Mouse (Mus musculus): ENCODE data around the gene Mfsd4b4. TPM values are rescaled to one million over a fixed set of nuclear protein-coding genes. Genes with fewer than 3 reads are reported as not detected.
"Not testable (repeated sequence)": the region's sequence is repeated elsewhere in the genome, so short reads cannot be mapped to it uniquely, and the experiment has no call there.

Mfsd4b4 gene
- polyA plus RNA-seq (2011; ENCODE audit: insufficient read depth, insufficient read length, low replicate concordance, missing spikeins), result 0.85 and 1.1 TPM in 2 replicates

DNA sequence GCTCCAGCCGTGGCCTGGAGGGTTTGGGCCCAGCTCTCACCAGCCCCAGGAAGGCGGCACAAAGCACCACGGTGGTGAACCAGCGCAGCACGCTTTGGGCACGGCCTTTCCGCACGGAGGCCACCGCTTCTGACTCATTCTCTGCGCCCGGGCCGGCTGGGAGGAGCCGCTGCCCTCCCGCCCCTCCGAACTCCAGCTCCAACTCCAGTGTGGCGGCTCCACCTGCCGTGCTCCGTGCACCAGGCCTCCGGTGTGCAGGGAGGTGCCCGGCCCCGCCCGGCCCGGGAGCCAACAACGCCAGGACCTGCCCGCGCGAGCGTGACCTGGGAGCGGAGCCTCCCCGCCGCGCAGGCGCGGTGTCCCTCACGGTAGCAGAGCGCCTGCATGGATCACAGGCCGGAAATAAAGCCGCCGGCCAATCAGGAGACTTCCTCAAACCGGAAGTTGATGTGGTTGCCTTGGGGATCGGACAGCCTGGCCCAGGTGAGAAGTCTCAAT, at the start of gene Mfsd4b4:
Gene Mfsd4b4 (minus strand): TSS at position 365 of the 498 bp plus-strand sequence.
- peak; percentile 52; the same call in 1 of the 2 replicates for TF ChIP-seq POLR2A (IDR thresholded peaks at IDR 0.05; ENCODE audit: borderline replicate concordance, control insufficient read depth, low read depth, low read length)
- TF ChIP-seq CTCF (IDR thresholded peaks at IDR 0.05; ENCODE audit: control insufficient read depth, insufficient read depth, low read length), result no peak
- H3K4me3 ChIP-seq (replicated peaks; ENCODE audit: control insufficient read depth, low read depth, low read length), result peak within 1 kb of the TSS; percentile 78
- WGBS, result under 1% methylated on average over 41 of the region's 41 CpGs
- H3K27ac ChIP-seq (ENCODE audit: control insufficient read depth, insufficient read depth, low read depth, low read length, poor library complexity), result peak within 1 kb of the TSS; percentile 48
- no peaks in the 10 kb centered on the region for H3K4me1 ChIP-seq (ENCODE audit: control insufficient read depth, insufficient read depth, low read length)

DNA sequence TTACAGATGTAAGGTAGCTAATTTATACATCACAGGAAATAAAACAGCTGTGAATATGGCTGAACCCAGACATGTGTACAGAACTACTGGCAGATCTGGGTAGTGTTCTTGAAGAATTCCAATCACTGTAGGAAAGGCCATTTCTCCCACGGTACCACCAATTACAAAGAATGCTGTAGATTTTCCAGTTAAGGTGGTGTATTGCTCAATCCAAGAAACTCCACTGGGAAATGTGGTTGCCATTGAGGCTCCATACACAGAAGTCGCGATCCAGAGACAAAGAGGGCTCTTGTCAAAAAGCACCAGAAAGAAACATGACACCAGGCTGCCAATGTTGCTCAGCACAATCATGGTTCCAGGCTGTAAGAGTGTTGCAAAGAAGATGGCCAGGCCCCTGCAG, 48.2 kb upstream of the Mfsd4b4 start:
- H3K27ac ChIP-seq (ENCODE audit: control insufficient read depth, insufficient read depth, low read depth, low read length, poor library complexity); H3K4me3 ChIP-seq (replicated peaks; ENCODE audit: control insufficient read depth, low read depth, low read length); H3K4me1 ChIP-seq (ENCODE audit: control insufficient read depth, insufficient read depth, low read length): not testable (repeated sequence)
- WGBS, result 82% methylated on average over 3 of the region's 3 CpGs

DNA sequence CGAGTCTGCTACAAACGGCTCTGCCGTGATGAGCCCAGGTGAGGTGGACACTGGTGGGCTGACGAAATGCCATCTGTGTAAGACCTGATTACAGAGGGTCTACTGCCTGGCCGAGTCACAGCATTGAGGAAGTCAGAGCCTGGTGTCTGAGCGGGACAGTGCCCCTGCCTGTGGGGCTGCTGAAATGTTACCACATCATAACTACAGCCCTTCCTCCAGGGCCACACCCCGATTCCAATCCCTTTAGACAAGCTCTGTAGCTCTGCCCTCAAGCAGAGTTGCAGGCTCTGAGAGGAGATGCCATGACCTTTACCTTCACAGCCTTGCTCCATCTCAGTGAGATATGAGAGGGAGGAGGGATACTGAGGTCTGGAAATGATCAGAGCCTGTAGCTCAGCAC, 37.5 kb upstream of the Mfsd4b4 start:
- Histone ChIP-seq H3K4me3 (replicated peaks; ENCODE audit: control insufficient read depth, low read depth, low read length) (no peak overlapping the region), H3K4me1 (ENCODE audit: control insufficient read depth, insufficient read depth, low read length) (no peaks in the 10 kb centered on the region), H3K27ac (ENCODE audit: control insufficient read depth, insufficient read depth, low read depth, low read length, poor library complexity) (no peak overlapping the region)
- WGBS, result 35% methylated on average over 7 of the region's 7 CpGs
- TF ChIP-seq POLR2A (IDR thresholded peaks at IDR 0.05; ENCODE audit: borderline replicate concordance, control insufficient read depth, low read depth, low read length) (no peak), CTCF (IDR thresholded peaks at IDR 0.05; ENCODE audit: control insufficient read depth, insufficient read depth, low read length) (no peak)

DNA sequence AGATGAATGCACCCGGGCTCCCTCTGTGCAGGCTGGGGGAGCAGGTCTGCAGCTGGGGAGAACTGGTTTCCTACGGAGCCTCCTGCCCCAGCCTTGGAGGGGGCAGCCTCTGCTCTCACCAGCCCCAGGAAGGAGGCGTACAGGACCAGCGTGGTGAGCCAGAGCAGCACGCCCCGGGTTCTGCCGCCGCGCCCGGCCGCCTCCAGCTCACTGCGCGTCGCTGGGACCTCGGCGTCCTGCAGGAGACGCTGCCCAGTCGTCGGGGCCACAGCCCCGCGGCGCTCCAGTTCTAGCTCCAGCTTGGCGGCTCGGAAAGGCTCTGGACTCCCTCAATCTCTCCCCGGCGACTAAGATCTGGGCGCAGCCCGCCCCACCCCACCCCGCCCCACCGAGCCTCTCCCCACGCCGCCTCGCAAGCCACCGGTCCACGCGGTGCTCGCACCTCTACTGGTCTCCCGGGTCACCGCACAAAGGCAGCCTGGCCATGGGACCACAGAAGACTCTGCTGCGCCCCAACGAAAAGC, 27.6 kb upstream of the Mfsd4b4 start, which contains the start of gene Mfsd4b2:
Gene Mfsd4b2 (minus strand): TSS at position 308 of the 524 bp plus-strand sequence.
- Histone ChIP-seq H3K4me1 (ENCODE audit: control insufficient read depth, insufficient read depth, low read length) (no peaks in the 10 kb centered on the region), H3K4me3 (replicated peaks; ENCODE audit: control insufficient read depth, low read depth, low read length) (no peak within 1 kb of the TSS), H3K27ac (ENCODE audit: control insufficient read depth, insufficient read depth, low read depth, low read length, poor library complexity) (no peak within 1 kb of the TSS)
- no peak for TF ChIP-seq CTCF (IDR thresholded peaks at IDR 0.05; ENCODE audit: control insufficient read depth, insufficient read depth, low read length)
- TF ChIP-seq POLR2A (IDR thresholded peaks at IDR 0.05; ENCODE audit: borderline replicate concordance, control insufficient read depth, low read depth, low read length), result no peak
- 2% methylated on average over 41 of the region's 41 CpGs for WGBS

DNA sequence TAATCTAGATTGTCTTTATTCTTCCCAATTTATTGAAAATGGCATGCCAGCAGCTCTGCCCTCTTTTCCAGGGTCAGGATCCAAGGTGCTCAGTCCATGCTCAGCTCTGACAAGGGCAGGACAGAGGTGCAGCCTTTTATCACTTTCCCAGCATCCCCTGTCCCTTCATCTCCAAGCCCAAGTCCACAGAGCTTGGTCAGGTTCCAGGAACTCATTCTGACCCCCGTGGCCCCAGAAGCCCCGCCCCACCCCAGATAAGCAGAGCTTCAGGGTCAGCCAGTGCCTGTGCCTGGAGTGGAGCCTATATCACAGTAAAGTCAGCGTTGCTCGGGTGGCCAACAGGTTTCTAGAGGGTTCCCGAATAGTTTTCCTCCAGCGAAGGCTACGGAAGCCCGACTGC, 25.5 kb upstream of the Mfsd4b4 start:
- whole genome bisulfite sequencing, result 68% methylated on average over 8 of the region's 8 CpGs
- not testable (repeated sequence) for H3K4me3 ChIP-seq (replicated peaks; ENCODE audit: control insufficient read depth, low read depth, low read length); H3K27ac ChIP-seq (ENCODE audit: control insufficient read depth, insufficient read depth, low read depth, low read length, poor library complexity); H3K4me1 ChIP-seq (ENCODE audit: control insufficient read depth, insufficient read depth, low read length)

DNA sequence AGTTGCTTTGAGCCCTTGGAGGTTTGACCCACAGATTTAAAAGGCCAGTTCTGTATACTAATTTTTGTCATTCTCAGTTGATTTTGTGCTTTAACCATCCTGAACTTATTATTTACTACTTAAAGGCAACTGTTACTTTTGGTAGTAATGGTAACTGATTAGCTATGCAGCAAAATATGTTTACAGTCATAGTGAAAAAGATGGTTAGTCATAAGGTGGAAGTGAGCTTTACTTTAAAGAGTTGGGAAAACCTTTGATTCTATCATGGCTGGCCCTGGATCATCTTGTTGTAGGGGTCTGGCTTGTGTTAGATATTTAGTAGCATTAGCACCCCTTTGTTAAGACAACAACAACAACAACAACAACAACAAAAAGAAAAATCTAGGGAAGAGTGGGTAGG, 13.6 kb upstream of the Mfsd4b4 start:
- Histone ChIP-seq H3K27ac (ENCODE audit: control insufficient read depth, insufficient read depth, low read depth, low read length, poor library complexity) (no peak overlapping the region), H3K4me3 (replicated peaks; ENCODE audit: control insufficient read depth, low read depth, low read length) (no peak overlapping the region), H3K4me1 (ENCODE audit: control insufficient read depth, insufficient read depth, low read length) (no peaks in the 10 kb centered on the region)
- TF ChIP-seq CTCF (IDR thresholded peaks at IDR 0.05; ENCODE audit: control insufficient read depth, insufficient read depth, low read length), result no peak

DNA sequence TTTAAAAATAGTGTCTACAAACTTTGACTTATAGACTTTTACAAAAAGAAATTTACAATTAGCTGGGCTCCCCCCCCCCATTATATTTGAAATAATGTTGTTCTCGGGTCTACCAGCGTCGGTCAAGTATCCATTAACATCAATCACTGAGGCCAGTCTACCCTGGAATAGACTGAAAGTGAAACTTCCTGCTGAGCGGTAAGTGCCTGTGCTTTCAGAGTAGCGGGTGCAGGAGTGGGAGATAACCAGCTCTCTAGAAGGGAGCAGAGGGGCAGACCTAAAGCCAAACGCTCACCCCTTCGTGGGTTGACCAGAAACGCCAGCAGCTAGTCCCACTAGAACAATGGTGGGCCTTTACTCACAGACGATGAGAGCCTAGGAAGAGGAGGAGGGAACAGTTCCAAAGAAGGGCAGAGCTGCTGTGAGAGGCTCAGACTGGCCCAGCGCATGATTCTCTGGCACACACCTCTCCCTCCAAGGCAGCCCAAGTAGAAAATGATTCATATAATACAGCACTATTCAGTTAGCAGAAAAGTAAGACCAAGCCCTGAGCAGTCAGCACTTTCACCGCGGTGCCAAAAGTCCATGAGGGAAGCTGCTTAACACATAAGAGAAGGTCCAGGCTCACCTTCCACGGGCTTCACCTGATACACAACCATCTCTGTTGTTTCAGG, 9.9 kb upstream of the Mfsd4b4 start:
- TF ChIP-seq CTCF (IDR thresholded peaks at IDR 0.05; ENCODE audit: control insufficient read depth, insufficient read depth, low read length) (no peak), POLR2A (IDR thresholded peaks at IDR 0.05; ENCODE audit: borderline replicate concordance, control insufficient read depth, low read depth, low read length) (no peak)
- H3K27ac ChIP-seq (ENCODE audit: control insufficient read depth, insufficient read depth, low read depth, low read length, poor library complexity), result no peak overlapping the region
- no peaks in the 10 kb centered on the region for H3K4me1 ChIP-seq (ENCODE audit: control insufficient read depth, insufficient read depth, low read length)
- WGBS, result 47% methylated on average over 13 of the region's 13 CpGs
- peak overlapping the region; percentile 42 for H3K4me3 ChIP-seq (replicated peaks; ENCODE audit: control insufficient read depth, low read depth, low read length)

DNA sequence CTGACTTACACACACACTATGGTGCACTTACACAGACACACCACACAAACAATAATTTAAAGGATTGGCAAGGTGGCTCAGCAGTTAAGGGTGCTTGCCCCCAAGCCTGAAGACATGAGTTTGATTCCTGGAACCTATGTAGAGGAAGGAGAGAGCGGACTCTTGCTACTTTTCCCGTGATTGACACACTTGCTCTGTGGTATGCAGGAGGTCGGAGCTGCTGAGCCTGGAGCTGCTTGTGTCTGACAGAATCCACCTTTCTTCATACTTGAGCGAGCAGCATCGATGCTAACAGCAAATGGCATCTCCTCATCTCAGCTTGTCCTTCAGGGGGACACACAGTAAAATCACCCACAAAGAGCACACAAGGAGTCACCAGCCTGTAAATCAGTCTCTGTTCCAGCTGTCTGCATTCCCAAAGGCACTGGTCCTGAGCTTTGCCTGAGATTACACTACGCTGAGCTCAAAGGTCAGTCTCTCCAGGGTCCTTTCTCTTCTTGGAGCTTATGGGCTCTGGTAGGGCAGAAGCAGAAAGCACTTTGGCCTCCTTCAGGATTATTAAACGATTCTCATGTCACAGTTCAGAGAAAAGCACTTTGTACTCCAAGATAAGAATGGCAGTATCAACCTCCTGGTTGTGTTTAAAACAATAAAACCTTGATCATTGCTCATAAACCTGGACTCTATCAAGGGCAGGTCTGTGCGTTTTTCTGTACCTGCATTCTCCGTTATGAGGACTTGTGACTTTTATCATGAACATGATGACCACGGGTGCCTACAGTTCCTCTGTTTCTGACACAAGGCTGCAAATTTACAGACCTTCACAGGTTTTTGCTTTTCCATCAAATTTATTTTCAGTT, 8.0 kb upstream of the Mfsd4b4 start:
- no peak overlapping the region for H3K4me3 ChIP-seq (replicated peaks; ENCODE audit: control insufficient read depth, low read depth, low read length)
- H3K27ac ChIP-seq (ENCODE audit: control insufficient read depth, insufficient read depth, low read depth, low read length, poor library complexity), result no peak overlapping the region
- H3K4me1 ChIP-seq (ENCODE audit: control insufficient read depth, insufficient read depth, low read length), result no peaks in the 10 kb centered on the region
- TF ChIP-seq CTCF (IDR thresholded peaks at IDR 0.05; ENCODE audit: control insufficient read depth, insufficient read depth, low read length) (no peak), POLR2A (IDR thresholded peaks at IDR 0.05; ENCODE audit: borderline replicate concordance, control insufficient read depth, low read depth, low read length) (no peak)
- WGBS, result 79% methylated on average over 10 of the region's 10 CpGs

Data from bone marrow, adult 2 months (tissue).